Mouse (Mus musculus): ENCODE results near the gene Man2a2. TPM values are rescaled to one million over a fixed set of nuclear protein-coding genes. Genes with fewer than 3 reads are reported as not detected.

Man2a2 gene
- polyA plus RNA-seq, 2 experiments = 1.7 to 4.9 TPM

- TF ChIP-seq CTCF (IDR thresholded peaks at IDR 0.05; ENCODE audit: low read depth) (peak; percentile 95), EP300 (IDR thresholded peaks at IDR 0.05; ENCODE audit: low read depth) (no peak)
Observed at GRCm38 (mm10) chr7:80386235-80386930, 15.2 kb upstream of the Man2a2 start.

GRCm38 (mm10) chr7:80382919-80383318 lies 11.7 kb upstream of the Man2a2 start:
- 74% methylated on average over 11 of the region's 11 CpGs for WGBS (ENCODE audit: insufficient replicate concordance)
- H3K9me3 ChIP-seq (ENCODE audit: control insufficient read depth, low read length) = no peaks in the 10 kb centered on the region
- no peak for ATAC-seq (ENCODE audit: insufficient read depth)

More at GRCm38 (mm10) chr7:80386235-80386930, 15.2 kb upstream of the Man2a2 start:
- no peaks in the 10 kb centered on the region for H3K36me3 ChIP-seq (replicated peaks; ENCODE audit: control insufficient read depth, insufficient read depth, low read depth)
- peak overlapping the region; percentile 42 for H3K4me2 ChIP-seq (ENCODE audit: low read depth)
- no peak overlapping the region for H3K27ac ChIP-seq
- peak; percentile 51; the same call in 1 of the 2 replicates for ATAC-seq (ENCODE audit: insufficient read depth)
- H3K27me3 ChIP-seq (ENCODE audit: control insufficient read depth, insufficient read depth, low read length) = peaks cover 21% of the 10 kb centered on the region
- no peaks in the 10 kb centered on the region for H3K4me1 ChIP-seq (replicated peaks; ENCODE audit: control insufficient read depth in 2 of 2, insufficient read depth in 2 of 2, low read length in 1 of 2)
- peak overlapping the region; percentile 33 to 34 for H3K4me3 ChIP-seq (ENCODE audit: insufficient read depth in 1 of 2, low read depth in 2 of 2, low read length in 2 of 2)
- peak; percentile 62 to 67 (median 63) for DNase-seq (ENCODE audit: low read depth in 3 of 3, low spot score in 3 of 3)
- WGBS (ENCODE audit: insufficient replicate concordance) = 5% methylated on average over 18 of the region's 18 CpGs
- H3K9ac ChIP-seq (replicated peaks) = no peak overlapping the region
- H3K9me3 ChIP-seq (ENCODE audit: control insufficient read depth, low read length) = no peaks in the 10 kb centered on the region

GRCm38 (mm10) chr7:80379531-80379930 lies 8.4 kb upstream of the Man2a2 start:
- H3K9me3 ChIP-seq (ENCODE audit: control insufficient read depth, low read length) = no peaks in the 10 kb centered on the region
- H3K36me3 ChIP-seq (replicated peaks; ENCODE audit: control insufficient read depth, insufficient read depth, low read depth) = no peaks in the 10 kb centered on the region
- 60% methylated on average over 13 of the region's 13 CpGs for WGBS (ENCODE audit: insufficient replicate concordance)
- H3K27me3 ChIP-seq (ENCODE audit: control insufficient read depth, insufficient read depth, low read length) = no peaks in the 10 kb centered on the region
- DNase-seq (ENCODE audit: low read depth in 3 of 3, low spot score in 3 of 3) = no peak
- peaks cover 0 to 3% of the 10 kb centered on the region in 2 experiments; a peak in 1 of 4 replicates for H3K4me1 ChIP-seq (replicated peaks; ENCODE audit: control insufficient read depth in 2 of 2, insufficient read depth in 2 of 2, low read length in 1 of 2)
- H3K27ac ChIP-seq = no peak overlapping the region
- no peak overlapping the region for H3K4me3 ChIP-seq (ENCODE audit: insufficient read depth in 1 of 2, low read depth in 2 of 2, low read length in 2 of 2)
- no peak for ATAC-seq (ENCODE audit: insufficient read depth)
- no peak overlapping the region for H3K9ac ChIP-seq (replicated peaks)
- no peak overlapping the region for H3K4me2 ChIP-seq (ENCODE audit: low read depth)
- TF ChIP-seq CTCF (IDR thresholded peaks at IDR 0.05; ENCODE audit: low read depth) (peak; percentile 81), EP300 (IDR thresholded peaks at IDR 0.05; ENCODE audit: low read depth) (no peak)

More at GRCm38 (mm10) chr7:80382919-80383318, 11.7 kb upstream of the Man2a2 start:
- Histone ChIP-seq H3K27me3 (ENCODE audit: control insufficient read depth, insufficient read depth, low read length) (peaks cover 14% of the 10 kb centered on the region), H3K9ac (replicated peaks) (no peak overlapping the region), H3K36me3 (replicated peaks; ENCODE audit: control insufficient read depth, insufficient read depth, low read depth) (no peaks in the 10 kb centered on the region), H3K4me2 (ENCODE audit: low read depth) (no peak overlapping the region), H3K27ac (no peak overlapping the region), H3K4me1 (replicated peaks; ENCODE audit: control insufficient read depth in 2 of 2, insufficient read depth in 2 of 2, low read length in 1 of 2) (no peaks in the 10 kb centered on the region), H3K4me3 (ENCODE audit: insufficient read depth in 1 of 2, low read depth in 2 of 2, low read length in 2 of 2) (no peak overlapping the region)
- TF ChIP-seq CTCF (IDR thresholded peaks at IDR 0.05; ENCODE audit: low read depth) (no peak), EP300 (IDR thresholded peaks at IDR 0.05; ENCODE audit: low read depth) (no peak)
- DNase-seq (ENCODE audit: low read depth in 3 of 3, low spot score in 3 of 3) = no peak

- 37% methylated on average over 6 of the region's 6 CpGs for WGBS (ENCODE audit: insufficient replicate concordance)
- no peaks in the 10 kb centered on the region for H3K36me3 ChIP-seq (replicated peaks; ENCODE audit: control insufficient read depth, insufficient read depth, low read depth)
- DNase-seq (ENCODE audit: low read depth in 3 of 3, low spot score in 3 of 3) = no peak
Observed at GRCm38 (mm10) chr7:80377471-80377870, 6.3 kb upstream of the Man2a2 start.

GRCm38 (mm10) chr7:80376192-80376591 lies 5.0 kb upstream of the Man2a2 start:
- no peak for ATAC-seq (ENCODE audit: insufficient read depth)
- Histone ChIP-seq H3K9ac (replicated peaks) (no peak overlapping the region), H3K9me3 (ENCODE audit: control insufficient read depth, low read length) (no peaks in the 10 kb centered on the region), H3K27me3 (ENCODE audit: control insufficient read depth, insufficient read depth, low read length) (peaks cover 11% of the 10 kb centered on the region), H3K4me2 (ENCODE audit: low read depth) (no peak overlapping the region), H3K27ac (no peak overlapping the region), H3K4me1 (replicated peaks; ENCODE audit: control insufficient read depth in 2 of 2, insufficient read depth in 2 of 2, low read length in 1 of 2) (peaks cover 0 to 3% of the 10 kb centered on the region in 2 experiments; a peak in 1 of 4 replicates), H3K4me3 (ENCODE audit: insufficient read depth in 1 of 2, low read depth in 2 of 2, low read length in 2 of 2) (no peak overlapping the region), H3K36me3 (replicated peaks; ENCODE audit: control insufficient read depth, insufficient read depth, low read depth) (no peaks in the 10 kb centered on the region)
- 75% methylated on average over 10 of the region's 10 CpGs for WGBS (ENCODE audit: insufficient replicate concordance)
- TF ChIP-seq CTCF (IDR thresholded peaks at IDR 0.05; ENCODE audit: low read depth) (no peak), EP300 (IDR thresholded peaks at IDR 0.05; ENCODE audit: low read depth) (no peak)
- DNase-seq (ENCODE audit: low read depth in 3 of 3, low spot score in 3 of 3) = no peak

More at GRCm38 (mm10) chr7:80377471-80377870, 6.3 kb upstream of the Man2a2 start:
- no peak overlapping the region for H3K27ac ChIP-seq
- H3K27me3 ChIP-seq (ENCODE audit: control insufficient read depth, insufficient read depth, low read length) = no peaks in the 10 kb centered on the region
- TF ChIP-seq EP300 (IDR thresholded peaks at IDR 0.05; ENCODE audit: low read depth) = no peak
- TF ChIP-seq CTCF (IDR thresholded peaks at IDR 0.05; ENCODE audit: low read depth) = peak; percentile 87
- no peak overlapping the region for H3K9ac ChIP-seq (replicated peaks)
- no peak for ATAC-seq (ENCODE audit: insufficient read depth)
- H3K4me3 ChIP-seq (ENCODE audit: insufficient read depth in 1 of 2, low read depth in 2 of 2, low read length in 2 of 2) = no peak overlapping the region
- peaks cover 0 to 3% of the 10 kb centered on the region in 2 experiments; a peak in 1 of 4 replicates for H3K4me1 ChIP-seq (replicated peaks; ENCODE audit: control insufficient read depth in 2 of 2, insufficient read depth in 2 of 2, low read length in 1 of 2)
- no peaks in the 10 kb centered on the region for H3K9me3 ChIP-seq (ENCODE audit: control insufficient read depth, low read length)
- H3K4me2 ChIP-seq (ENCODE audit: low read depth) = no peak overlapping the region

All from liver, embryonic 14.5 days (tissue).